Mouse (Mus musculus): Measurements from ENCODE around the gene Oxsm.

- no peak for TF ChIP-seq GATA1 (IDR thresholded peaks at IDR 0.05; ENCODE audit: borderline replicate concordance, low read length)
- TF ChIP-seq FLI1 (IDR thresholded peaks at IDR 0.05; ENCODE audit: low read length) = no peak
Observed at GRCm38 (mm10) chr14:16293015-16293414, 43.4 kb upstream of the Oxsm start.
